Mouse (Mus musculus) heart, adult 2 months (tissue): ENCODE measurements at regions not wholly inside any gene's neighbourhood (a gene's known extent, or its start where the extent isn't known, plus 50 kb on each side); places are given as distances from the start of the nearest gene placed in this dataset.
A peak's percentile ranks its signal among the peaks of the same experiment; 100 is the strongest.

Source experiments
- DNase-seq, 2 experiments: peaks; one replicate each; pipeline ENCODE4 v3.0.0; 2021
- H3K27ac ChIP-seq: fragments of 200-600 bp; 2 replicates; pipeline ENCODE4 v1.8.1; 2022
- H3K27me3 ChIP-seq: fragments of 200-500 bp; 2 replicates; pipeline ENCODE4 v1.6.1; 2012; ENCODE audit warnings: mild to moderate bottlenecking, low read length, inconsistent platforms, mixed read lengths; ENCODE audit not compliant: control insufficient read depth, insufficient read depth
- H3K36me3 ChIP-seq: fragments of 200-500 bp; 2 replicates; pipeline ENCODE4 v1.6.1; 2012; ENCODE audit warnings: low read length, inconsistent platforms; ENCODE audit not compliant: control insufficient read depth, insufficient read depth
- H3K4me1 ChIP-seq: fragments of 200-500 bp; 2 replicates; pipeline ENCODE4 v1.6.1; 2011; ENCODE audit warnings: low read length; ENCODE audit not compliant: control insufficient read depth, insufficient read depth
- H3K4me3 ChIP-seq: fragments of 200-600 bp; 2 replicates; pipeline ENCODE4 v1.8.1; 2022
- H3K79me2 ChIP-seq: fragments of 200-500 bp; replicated peaks from 2 replicates; pipeline ENCODE4 v1.6.1; 2012; ENCODE audit warnings: mild to moderate bottlenecking, inconsistent platforms, low read length, moderate library complexity, mixed read lengths; ENCODE audit not compliant: control insufficient read depth, insufficient read depth
- H3K9ac ChIP-seq: fragments of 200-500 bp; 2 replicates; pipeline ENCODE4 v1.6.1; 2012; ENCODE audit warnings: low read depth, mild to moderate bottlenecking, control low read depth, inconsistent platforms, low read length, mixed read lengths
- CTCF ChIP-seq: fragments of 200-600 bp; IDR thresholded peaks from 2 replicates; pipeline ENCODE4 v1.8.1; 2022; ENCODE audit warnings: antibody characterized with exemption, mild to moderate bottlenecking, moderate library complexity
- EP300 ChIP-seq: fragments of 200-500 bp; IDR thresholded peaks from 2 replicates; pipeline ENCODE4 v1.6.1; 2011; ENCODE audit warnings: low read depth, low read length, control low read depth; ENCODE audit not compliant: insufficient read depth
- POLR2A ChIP-seq: fragments of 200-500 bp; IDR thresholded peaks from 2 replicates; pipeline ENCODE4 v1.6.1; 2011; ENCODE audit warnings: mild to moderate bottlenecking, low read depth, low read length, control low read depth; ENCODE audit not compliant: insufficient read depth
- WGBS: fragments of 180-500 bp; shearing (Covaris S2); methylation state at CpG from one replicate; pipeline ENCODE4 v1.1.7; 2018; 5-methylcytosine and 5-hydroxymethylcytosine counted together
- intact Hi-C: fragments of 180-260 bp; cut with DNase I; formaldehyde crosslinking; loops from one replicate; pipeline ENCODE4 v1.15.1; 2025

- Histone ChIP-seq H3K36me3 (no peaks in the 10 kb centered on the region), H3K4me1 (peaks cover 8% of the 10 kb centered on the region), H3K9ac (no peak overlapping the region), H3K79me2 (no peaks in the 10 kb centered on the region), H3K27ac (no peak overlapping the region), H3K27me3 (no peaks in the 10 kb centered on the region), H3K4me3 (no peak overlapping the region)
- DNase-seq = no peak
- TF ChIP-seq POLR2A = no peak
- TF ChIP-seq EP300 = no peak
- intact Hi-C loops = no loop called here
- WGBS = 76% methylated on average over 5 of the region's 5 CpGs
Observed at GRCm38 (mm10) chr3:38229686-38230085, 255.0 kb downstream of the Ankrd50 start.

GRCm38 (mm10) chr3:38229051-38229450 lies 255.6 kb downstream of the Ankrd50 start:
- H3K79me2 ChIP-seq = no peaks in the 10 kb centered on the region
- no peak for DNase-seq
- no peaks in the 10 kb centered on the region for H3K27me3 ChIP-seq
- H3K27ac ChIP-seq = no peak overlapping the region
- H3K36me3 ChIP-seq = no peaks in the 10 kb centered on the region
- intact Hi-C loops = no loop called here
- 65% methylated on average over 10 of the region's 10 CpGs for WGBS
- H3K4me1 ChIP-seq = peaks cover 8% of the 10 kb centered on the region
- H3K4me3 ChIP-seq = no peak overlapping the region
- TF ChIP-seq EP300 (no peak), CTCF (no peak), POLR2A (no peak)
- no peak overlapping the region for H3K9ac ChIP-seq

- TF ChIP-seq CTCF = peak; percentile 100
- no peak for TF ChIP-seq EP300
- 9% methylated on average over 6 of the region's 6 CpGs for WGBS
- H3K79me2 ChIP-seq = no peaks in the 10 kb centered on the region
- H3K4me1 ChIP-seq = peaks cover 3% of the 10 kb centered on the region
- H3K9ac ChIP-seq = no peak overlapping the region
- DNase-seq = peak; percentile 64 to 79
- H3K27ac ChIP-seq = no peak overlapping the region
- no peaks in the 10 kb centered on the region for H3K36me3 ChIP-seq
- intact Hi-C loops = loop anchor here (1.0 to 2.0 kb wide), 2 partner anchors 27 to 622 kb away; no protein-coding TSS in a partner anchor
- H3K27me3 ChIP-seq = no peaks in the 10 kb centered on the region
- H3K4me3 ChIP-seq = no peak overlapping the region
Observed at GRCm38 (mm10) chr3:38227596-38227995, 257.0 kb downstream of the Ankrd50 start.

- WGBS = 83% methylated on average over 9 of the region's 9 CpGs
- intact Hi-C loops = loop anchor here (1.0 to 2.0 kb wide), 2 partner anchors 28 to 622 kb away; no protein-coding TSS in a partner anchor
- TF ChIP-seq CTCF (no peak), POLR2A (no peak), EP300 (no peak)
Observed at GRCm38 (mm10) chr3:38227121-38227520, 257.5 kb downstream of the Ankrd50 start.

GRCm38 (mm10) chr3:38226147-38226546 lies 258.5 kb downstream of the Ankrd50 start:
- no peak overlapping the region for H3K27ac ChIP-seq
- intact Hi-C loops = loop anchor here (2.0 kb wide), 1 partner anchor 29 kb away; no protein-coding TSS in a partner anchor
- no peak overlapping the region for H3K9ac ChIP-seq
- TF ChIP-seq CTCF = no peak
- no peak for TF ChIP-seq POLR2A
- no peak for DNase-seq
- no peaks in the 10 kb centered on the region for H3K27me3 ChIP-seq
- no peaks in the 10 kb centered on the region for H3K36me3 ChIP-seq
- 64% methylated on average over 2 of the region's 2 CpGs for WGBS
- no peak overlapping the region for H3K4me3 ChIP-seq
- no peaks in the 10 kb centered on the region for H3K79me2 ChIP-seq
- H3K4me1 ChIP-seq = no peaks in the 10 kb centered on the region

More at GRCm38 (mm10) chr3:38227121-38227520, 257.5 kb downstream of the Ankrd50 start:
- Histone ChIP-seq H3K4me3 (no peak overlapping the region), H3K36me3 (no peaks in the 10 kb centered on the region), H3K9ac (no peak overlapping the region), H3K27me3 (no peaks in the 10 kb centered on the region), H3K79me2 (no peaks in the 10 kb centered on the region), H3K27ac (no peak overlapping the region), H3K4me1 (peaks cover 2% of the 10 kb centered on the region)
- no peak for DNase-seq

GRCm38 (mm10) chr3:38221834-38222215 lies 262.8 kb downstream of the Ankrd50 start:
- Histone ChIP-seq H3K9ac (no peak overlapping the region), H3K36me3 (no peaks in the 10 kb centered on the region), H3K79me2 (no peaks in the 10 kb centered on the region), H3K27ac (no peak overlapping the region), H3K27me3 (no peaks in the 10 kb centered on the region), H3K4me1 (no peaks in the 10 kb centered on the region; the same call in 1 of the 2 replicates), H3K4me3 (no peak overlapping the region)
- no peak for TF ChIP-seq POLR2A
- no peak for TF ChIP-seq CTCF
- no peak for TF ChIP-seq EP300
- intact Hi-C loops = loop anchor here (5.0 kb wide), 2 partner anchors 590 to 755 kb away; no protein-coding TSS in a partner anchor
- no peak for DNase-seq
- 83% methylated on average over 8 of the region's 8 CpGs for WGBS
